Mouse (Mus musculus) heart, embryonic 14.5 days (tissue): ENCODE measurements around the gene Sec14l4. TPM values are rescaled to one million over a fixed set of nuclear protein-coding genes. Genes with fewer than 3 reads are reported as not detected.

ENCODE experiments used
- ATAC-seq: fragments of 200-750 bp; cut with Nextera tagmentation; 2 replicates; pipeline ENCODE4 v1.8.0; 2017; ENCODE audit warnings: low read depth, moderate TSS enrichment; ENCODE audit not compliant: insufficient number of reproducible peaks, insufficient read depth, low FRiP score
- H3K27ac ChIP-seq, 2 experiments: fragments of 200-500 bp in 1 of 2; fragments of 300-500 bp in 1 of 2; sonication (generic) in 1 of 2; replicated peaks in 1 of 2; 2 replicates each; pipeline ENCODE4 v1.5.1; 2012 to 2014; ENCODE audit warnings: low read depth in 2 of 2, low read length in 2 of 2, control low read depth in 1 of 2, mild to moderate bottlenecking in 1 of 2, mixed read lengths in 1 of 2; ENCODE audit not compliant: control insufficient read depth in 1 of 2, insufficient read depth in 1 of 2
- H3K27me3 ChIP-seq: fragments of 300-500 bp; sonication (generic); 2 replicates; pipeline ENCODE4 v1.6.1; 2014; ENCODE audit warnings: mild to moderate bottlenecking, low read length, control low read depth; ENCODE audit not compliant: control insufficient read depth, insufficient read depth
- H3K36me3 ChIP-seq: fragments of 300-500 bp; sonication (generic); 2 replicates; pipeline ENCODE4 v1.6.1; 2014; ENCODE audit warnings: mild to moderate bottlenecking, control low read depth, low read length, mixed read lengths; ENCODE audit not compliant: control insufficient read depth, insufficient read depth
- H3K4me1 ChIP-seq, 2 experiments: fragments of 200-500 bp in 1 of 2; fragments of 300-500 bp in 1 of 2; sonication (generic) in 1 of 2; 2 replicates each; pipeline ENCODE4 v1.6.1; 2012 to 2014; ENCODE audit warnings: low read length in 2 of 2, control low read depth in 1 of 2, mixed read lengths in 1 of 2; ENCODE audit not compliant: control insufficient read depth in 2 of 2, insufficient read depth in 2 of 2
- H3K4me2 ChIP-seq: fragments of 300-500 bp; sonication (generic); 2 replicates; pipeline ENCODE4 v1.6.1; 2014; ENCODE audit warnings: mild to moderate bottlenecking, low read length
- H3K4me3 ChIP-seq, 2 experiments: fragments of 200-500 bp in 1 of 2; fragments of 300-500 bp in 1 of 2; sonication (generic) in 1 of 2; 2 replicates each; pipeline ENCODE4 v1.5.1; 2012 to 2014; ENCODE audit warnings: low read length in 2 of 2, mild to moderate bottlenecking in 2 of 2, control low read depth in 1 of 2, low read depth in 1 of 2, moderate library complexity in 1 of 2; ENCODE audit not compliant: control insufficient read depth in 1 of 2, insufficient read depth in 1 of 2
- H3K9ac ChIP-seq: fragments of 300-500 bp; sonication (generic); 2 replicates; pipeline ENCODE4 v1.6.1; 2014; ENCODE audit warnings: mild to moderate bottlenecking, low read length
- H3K9me3 ChIP-seq: fragments of 300-500 bp; sonication (generic); 2 replicates; pipeline ENCODE4 v1.6.1; 2016; ENCODE audit warnings: low read length, control low read depth; ENCODE audit not compliant: control insufficient read depth
- WGBS: fragments of 180-500 bp; shearing (Covaris S2); extraction: QIAGEN DNeasy Blood & Tissue Kit; methylation state at CpG from one replicate; pipeline ENCODE4 v1.1.7; 2014; 5-methylcytosine and 5-hydroxymethylcytosine counted together
- polyA plus RNA-seq: library from polyadenylated mRNA; unstranded; fragments of >200 nt; fragmentation: Nextera tagmentation; extraction: Ambion mirVana; gene quantifications from 2 replicates; pipeline ENCODE4 v1.2.1, GENCODE M21; 2014

The Sec14l4 gene
- polyA plus RNA-seq, 1 experiment from 2014 or later: not detected

DNA sequence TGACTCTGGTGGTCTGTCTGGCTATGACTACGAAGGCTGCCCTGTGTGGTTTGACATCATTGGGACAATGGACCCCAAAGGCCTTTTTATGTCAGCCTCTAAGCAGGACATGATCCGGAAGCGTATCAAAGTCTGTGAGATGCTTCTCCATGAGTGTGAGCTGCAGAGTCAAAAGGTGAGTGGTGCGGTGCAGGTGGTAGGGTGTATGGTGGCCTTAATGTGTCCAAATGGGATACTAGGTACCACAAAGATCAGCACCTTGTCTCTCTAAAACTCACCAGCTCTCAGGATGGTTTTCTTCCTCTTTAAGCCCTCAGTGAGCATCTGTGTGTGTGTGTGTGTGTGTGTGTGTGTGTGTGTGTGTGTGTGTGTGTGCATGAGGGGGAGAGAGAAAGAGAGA lies 8.7 kb downstream of the Sec14l4 start:
- Histone ChIP-seq H3K4me1 (no peaks in the 10 kb centered on the region), H3K9me3 (no peaks in the 10 kb centered on the region), H3K4me2 (no peak overlapping the region), H3K27ac (no peak overlapping the region), H3K36me3 (no peaks in the 10 kb centered on the region), H3K27me3 (no peaks in the 10 kb centered on the region), H3K4me3 (no peak overlapping the region), H3K9ac (no peak overlapping the region)
- ATAC-seq: no peak
- 93% methylated on average over 4 of the region's 4 CpGs for WGBS

DNA sequence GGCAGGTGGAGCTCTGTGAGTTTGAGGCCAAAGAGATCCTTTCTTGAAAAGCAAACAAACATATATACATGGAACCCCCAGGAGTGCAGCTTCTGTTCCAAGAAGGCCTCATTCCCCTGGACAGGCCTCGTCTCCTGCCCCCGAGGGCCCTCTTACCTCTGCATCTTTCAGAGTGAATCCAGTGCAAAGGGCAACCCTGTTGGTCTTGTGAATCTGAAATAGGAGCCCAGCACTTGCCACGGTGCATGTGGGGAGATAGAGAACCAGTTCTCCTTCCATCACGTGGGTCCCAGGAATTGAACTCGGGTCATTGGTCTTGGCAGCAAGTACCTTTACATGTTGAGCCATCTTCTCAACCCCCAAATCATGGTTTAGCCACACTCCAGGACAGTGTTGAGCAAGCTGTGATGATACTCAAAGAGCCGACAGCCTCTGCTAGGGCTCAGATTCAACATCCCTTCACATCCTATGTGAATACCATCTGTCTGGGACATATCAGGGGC lies 9.9 kb downstream of the Sec14l4 start:
- WGBS: 73% methylated on average over 6 of the region's 6 CpGs
- Histone ChIP-seq H3K36me3 (no peaks in the 10 kb centered on the region), H3K4me3 (no peak overlapping the region), H3K9me3 (no peaks in the 10 kb centered on the region), H3K27ac (no peak overlapping the region), H3K27me3 (no peaks in the 10 kb centered on the region), H3K4me2 (no peak overlapping the region), H3K9ac (no peak overlapping the region), H3K4me1 (no peaks in the 10 kb centered on the region)
- ATAC-seq: no peak

- WGBS: 88% methylated on average over 7 of the region's 7 CpGs
- no peak for ATAC-seq
Observed at GRCm38 (mm10) chr11:4043081-4043480, 11.8 kb downstream of the Sec14l4 start.

DNA sequence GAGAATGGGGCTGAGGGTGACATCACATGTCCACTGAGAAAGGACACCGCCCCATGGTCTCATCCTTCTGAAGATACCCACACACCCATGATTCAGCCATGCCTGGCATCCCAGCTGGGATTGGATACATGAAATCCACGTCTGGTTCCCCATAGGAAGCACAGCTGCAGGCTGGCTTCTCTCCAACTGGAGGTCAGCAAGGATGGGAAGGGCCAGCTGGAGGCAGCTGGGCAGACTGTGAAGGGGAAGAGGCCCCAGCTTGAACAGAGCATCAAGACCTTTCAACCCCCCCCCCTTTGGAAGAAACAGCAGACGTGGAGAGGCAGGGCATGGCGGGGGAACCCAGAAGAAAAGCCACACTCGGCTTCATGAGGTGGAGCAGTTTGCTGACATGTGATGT lies 15.3 kb downstream of the Sec14l4 start:
- no peak for ATAC-seq
- Histone ChIP-seq H3K4me3 (no peak overlapping the region), H3K36me3 (no peaks in the 10 kb centered on the region), H3K27ac (no peak overlapping the region), H3K9ac (no peak overlapping the region), H3K9me3 (no peaks in the 10 kb centered on the region), H3K4me1 (no peaks in the 10 kb centered on the region), H3K4me2 (no peak overlapping the region), H3K27me3 (no peaks in the 10 kb centered on the region)
- WGBS: 55% methylated on average over 5 of the region's 5 CpGs

More at GRCm38 (mm10) chr11:4043081-4043480, 11.8 kb downstream of the Sec14l4 start:
- Histone ChIP-seq H3K36me3 (no peaks in the 10 kb centered on the region), H3K27ac (no peak overlapping the region), H3K4me3 (no peak overlapping the region), H3K4me2 (no peak overlapping the region), H3K4me1 (no peaks in the 10 kb centered on the region), H3K27me3 (no peaks in the 10 kb centered on the region), H3K9me3 (no peaks in the 10 kb centered on the region), H3K9ac (no peak overlapping the region)

- Histone ChIP-seq H3K4me1 (no peaks in the 10 kb centered on the region), H3K27me3 (no peaks in the 10 kb centered on the region), H3K9me3 (no peaks in the 10 kb centered on the region), H3K36me3 (no peaks in the 10 kb centered on the region), H3K4me3 (no peak overlapping the region), H3K4me2 (no peak overlapping the region), H3K9ac (no peak overlapping the region), H3K27ac (no peak overlapping the region)
- WGBS: 79% methylated on average over 2 of the region's 2 CpGs
- ATAC-seq: no peak
Observed at GRCm38 (mm10) chr11:4047766-4048165, 16.5 kb downstream of the Sec14l4 start.

- no peak overlapping the region for H3K27ac ChIP-seq
- no peak overlapping the region for H3K9ac ChIP-seq
- WGBS: 82% methylated on average over 6 of the region's 6 CpGs
- H3K4me3 ChIP-seq: no peak overlapping the region
- H3K4me1 ChIP-seq: no peaks in the 10 kb centered on the region
- no peak overlapping the region for H3K4me2 ChIP-seq
- no peak for ATAC-seq
- H3K9me3 ChIP-seq: no peaks in the 10 kb centered on the region
- H3K27me3 ChIP-seq: no peaks in the 10 kb centered on the region
- no peaks in the 10 kb centered on the region for H3K36me3 ChIP-seq
Observed at GRCm38 (mm10) chr11:4048438-4048837, 17.2 kb downstream of the Sec14l4 start.

DNA sequence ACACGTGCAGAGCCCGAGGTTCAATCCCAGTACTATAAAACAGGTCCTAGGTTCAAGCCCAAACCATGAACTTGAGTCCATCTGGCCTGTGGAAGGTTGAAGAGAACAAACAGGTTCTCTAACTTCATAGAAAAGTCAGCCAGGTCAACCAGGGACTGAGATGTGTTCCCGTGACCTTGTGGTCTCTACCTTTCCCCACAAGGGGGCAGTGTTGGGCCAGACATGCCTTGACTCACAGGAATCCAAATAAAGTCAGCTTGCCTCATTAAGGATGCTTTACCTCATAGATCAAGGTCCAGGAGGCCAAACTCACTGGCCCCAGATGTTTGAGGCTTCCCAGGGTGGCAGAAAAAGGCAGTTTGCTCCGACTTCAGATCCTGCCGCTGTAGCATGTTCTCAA lies 22.3 kb downstream of the Sec14l4 start:
- WGBS: 16% methylated on average over 5 of the region's 5 CpGs

GRCm38 (mm10) chr11:4060866-4061575 lies 29.8 kb downstream of the Sec14l4 start:
- H3K36me3 ChIP-seq: no peaks in the 10 kb centered on the region
- H3K27ac ChIP-seq: no peak overlapping the region
- ATAC-seq: no peak
- no peaks in the 10 kb centered on the region for H3K4me1 ChIP-seq
- H3K4me2 ChIP-seq: no peak overlapping the region
- H3K9ac ChIP-seq: no peak overlapping the region
- H3K9me3 ChIP-seq: no peaks in the 10 kb centered on the region
- WGBS: 59% methylated on average over 5 of the region's 5 CpGs
- H3K27me3 ChIP-seq: 0 out of 2 replicates have a peak, but pooled peaks cover 4% of the 10 kb centered on the region
- no peak overlapping the region for H3K4me3 ChIP-seq

More for the DNA sequence above, 22.3 kb downstream of the Sec14l4 start:
- H3K9me3 ChIP-seq: no peaks in the 10 kb centered on the region
- no peak overlapping the region for H3K9ac ChIP-seq
- H3K4me3 ChIP-seq: no peak overlapping the region
- ATAC-seq: no peak
- no peak overlapping the region for H3K27ac ChIP-seq
- H3K4me1 ChIP-seq: no peaks in the 10 kb centered on the region
- no peak overlapping the region for H3K4me2 ChIP-seq
- no peaks in the 10 kb centered on the region for H3K36me3 ChIP-seq
- no peaks in the 10 kb centered on the region for H3K27me3 ChIP-seq
